In genomic region chr7:16874756-16875309, GRCm38 (mm10) we compare ENCODE assay signal across 8 mouse cellular contexts. TPM values are rescaled to one million over a fixed set of nuclear protein-coding genes. Genes with fewer than 3 reads are reported as not detected.
DNase-seq lines count a peak whose midpoint lies in the region; ATAC-seq lines count a peak whose summit lies in the region.

No protein-coding gene starts in this region.

- peak overlapping the region; percentile 37 for H3K27ac ChIP-seq in brown adipose tissue, adult 24 weeks (replicated peaks; ENCODE audit: low read depth, low read length)
- H3K27ac ChIP-seq in heart, embryonic 13.5 days (replicated peaks) = peak overlapping the region; percentile 92
- H3K27ac ChIP-seq in liver, embryonic 12.5 days = peak overlapping the region; percentile 58
- peak overlapping the region; percentile 93 for H3K27ac ChIP-seq in stomach, embryonic 15.5 days

- peak overlapping the region; percentile 87 for H3K4me2 ChIP-seq in heart, embryonic 13.5 days
- H3K4me2 ChIP-seq in liver, embryonic 12.5 days = peak overlapping the region; percentile 98
- H3K4me2 ChIP-seq in stomach, embryonic 15.5 days = peak overlapping the region; percentile 88

- peak; percentile 92 for ATAC-seq in heart, embryonic 13.5 days (ENCODE audit: extremely low read depth, insufficient number of reproducible peaks, low FRiP score, low TSS enrichment)
- peak; percentile 95 for ATAC-seq in liver, embryonic 12.5 days
- peak; percentile 96 for ATAC-seq in stomach, embryonic 15.5 days (ENCODE audit: insufficient read depth, low FRiP score, low read depth)

- 1% methylated on average over 33 of the region's 33 CpGs for WGBS in heart, embryonic 13.5 days
- WGBS in liver, embryonic 12.5 days (ENCODE audit: insufficient replicate concordance) = 2% methylated on average over 33 of the region's 33 CpGs
- under 1% methylated on average over 33 of the region's 33 CpGs for WGBS in stomach, embryonic 15.5 days

- H3K4me3 ChIP-seq in brown adipose tissue, adult 24 weeks (ENCODE audit: insufficient read depth, low read depth, low read length) = peak overlapping the region; percentile 31; the same call in 1 of the 2 replicates
- H3K4me3 ChIP-seq in heart, embryonic 13.5 days = peak overlapping the region; percentile 88
- peak overlapping the region; percentile 65 for H3K4me3 ChIP-seq in liver, embryonic 12.5 days
- peak overlapping the region; percentile 78 for H3K4me3 ChIP-seq in stomach, embryonic 15.5 days (replicated peaks)

- no peaks in the 10 kb centered on the region for H3K27me3 ChIP-seq in heart, embryonic 13.5 days (replicated peaks)
- H3K27me3 ChIP-seq in liver, embryonic 12.5 days (replicated peaks) = peaks cover 22% of the 10 kb centered on the region
- no peaks in the 10 kb centered on the region for H3K27me3 ChIP-seq in stomach, embryonic 15.5 days (replicated peaks)

- peak; percentile 98 for DNase-seq in CD4-positive, CD25-positive, alpha-beta regulatory T cell, adult 2 months (ENCODE audit: low read depth, low spot score)
- DNase-seq in fat pad, adult 2 months (ENCODE audit: extremely low read depth, low read depth, low spot score) = peak; percentile 87
- peak; percentile 100 for DNase-seq in kidney, postnatal 10 days
- DNase-seq in natural killer cell, adult 2 months (ENCODE audit: low spot score in 2 of 2) = peak; percentile 99

- peak overlapping the region; percentile 67 for H3K9ac ChIP-seq in heart, embryonic 13.5 days
- H3K9ac ChIP-seq in liver, embryonic 12.5 days = peak overlapping the region; percentile 65
- no peak overlapping the region for H3K9ac ChIP-seq in stomach, embryonic 15.5 days

- peaks cover 45% of the 10 kb centered on the region for H3K36me3 ChIP-seq in heart, embryonic 13.5 days
- H3K36me3 ChIP-seq in liver, embryonic 12.5 days = 0 out of 2 replicates have a peak, but pooled peaks cover 3% of the 10 kb centered on the region
- H3K36me3 ChIP-seq in stomach, embryonic 15.5 days = 0 out of 2 replicates have a peak, but pooled peaks cover 5% of the 10 kb centered on the region

- no peaks in the 10 kb centered on the region; the same call in 1 of the 2 replicates for H3K4me1 ChIP-seq in brown adipose tissue, adult 24 weeks (ENCODE audit: control insufficient read depth, insufficient read depth, insufficient read length, low read length)
- peaks cover 42% of the 10 kb centered on the region for H3K4me1 ChIP-seq in heart, embryonic 13.5 days
- peaks cover 31% of the 10 kb centered on the region for H3K4me1 ChIP-seq in liver, embryonic 12.5 days
- H3K4me1 ChIP-seq in stomach, embryonic 15.5 days = peaks cover 17% of the 10 kb centered on the region; the same call in 1 of the 2 replicates

- no peaks in the 10 kb centered on the region for H3K9me3 ChIP-seq in heart, embryonic 13.5 days
- H3K9me3 ChIP-seq in liver, embryonic 12.5 days (replicated peaks) = no peaks in the 10 kb centered on the region
- H3K9me3 ChIP-seq in stomach, embryonic 15.5 days = no peaks in the 10 kb centered on the region

RNA-seq across cellular contexts. Expression of gene Dact3, which starts 0.3 kb away (rescaled TPM):
- 0.79 and 2.1 TPM in 2 replicates for polyA plus RNA-seq in brown adipose tissue, adult 24 weeks (2012; ENCODE audit: insufficient read depth, insufficient read length, missing spikeins)
- 4.6 and 4.7 TPM in 2 replicates for polyA plus RNA-seq in heart, embryonic 13.5 days (2015; fragmentation: Nextera tagmentation; extraction: Ambion mirVana)
- polyA plus RNA-seq in liver, embryonic 12.5 days (2016; fragmentation: Nextera tagmentation; extraction: Ambion mirVana) = 1.5 TPM in 2 replicates
- 3.9 and 4.6 TPM in 2 replicates for polyA plus RNA-seq in stomach, embryonic 15.5 days (2015; fragmentation: Nextera tagmentation; extraction: Ambion mirVana)

RNA-seq across cellular contexts. Expression of gene Gng8, which starts 16.8 kb away (rescaled TPM):
- polyA plus RNA-seq in brown adipose tissue, adult 24 weeks (2012; ENCODE audit: insufficient read depth, insufficient read length, missing spikeins) = not detected in 2 replicates
- 4.5 and 4.9 TPM in 2 replicates for polyA plus RNA-seq in heart, embryonic 13.5 days (2015; fragmentation: Nextera tagmentation; extraction: Ambion mirVana)
- 0.80 and 1.7 TPM in 2 replicates for polyA plus RNA-seq in liver, embryonic 12.5 days (2016; fragmentation: Nextera tagmentation; extraction: Ambion mirVana)
- 8.9 and 9.8 TPM in 2 replicates for polyA plus RNA-seq in stomach, embryonic 15.5 days (2015; fragmentation: Nextera tagmentation; extraction: Ambion mirVana)

RNA-seq across cellular contexts. Expression of gene Ptgir, which starts 31.5 kb away (rescaled TPM):
- 1.9 and 2.8 TPM in 2 replicates for polyA plus RNA-seq in brown adipose tissue, adult 24 weeks (2012; ENCODE audit: insufficient read depth, insufficient read length, missing spikeins)
- polyA plus RNA-seq in heart, embryonic 13.5 days (2015; fragmentation: Nextera tagmentation; extraction: Ambion mirVana) = 0.32 and 0.59 TPM in 2 replicates
- polyA plus RNA-seq in liver, embryonic 12.5 days (2016; fragmentation: Nextera tagmentation; extraction: Ambion mirVana) = 0.86 and 1.5 TPM in 2 replicates
- 2.4 and 2.5 TPM in 2 replicates for polyA plus RNA-seq in stomach, embryonic 15.5 days (2015; fragmentation: Nextera tagmentation; extraction: Ambion mirVana)

RNA-seq across cellular contexts. Expression of gene Prkd2, which starts 32.1 kb away (rescaled TPM):
- polyA plus RNA-seq in brown adipose tissue, adult 24 weeks (2012; ENCODE audit: insufficient read depth, insufficient read length, missing spikeins) = 8.5 and 11.3 TPM in 2 replicates
- polyA plus RNA-seq in heart, embryonic 13.5 days (2015; fragmentation: Nextera tagmentation; extraction: Ambion mirVana) = 9.6 and 11.1 TPM in 2 replicates
- polyA plus RNA-seq in liver, embryonic 12.5 days (2016; fragmentation: Nextera tagmentation; extraction: Ambion mirVana) = 4.4 and 4.7 TPM in 2 replicates
- 11.6 and 12.2 TPM in 2 replicates for polyA plus RNA-seq in stomach, embryonic 15.5 days (2015; fragmentation: Nextera tagmentation; extraction: Ambion mirVana)

RNA-seq across cellular contexts. Expression of gene Calm3, which starts 49.1 kb away (rescaled TPM):
- 210 and 222 TPM in 2 replicates for polyA plus RNA-seq in brown adipose tissue, adult 24 weeks (2012; ENCODE audit: insufficient read depth, insufficient read length, missing spikeins)
- polyA plus RNA-seq in heart, embryonic 13.5 days (2015; fragmentation: Nextera tagmentation; extraction: Ambion mirVana) = 85.5 and 101 TPM in 2 replicates
- polyA plus RNA-seq in liver, embryonic 12.5 days (2016; fragmentation: Nextera tagmentation; extraction: Ambion mirVana) = 91.2 and 94.4 TPM in 2 replicates
- 101 and 113 TPM in 2 replicates for polyA plus RNA-seq in stomach, embryonic 15.5 days (2015; fragmentation: Nextera tagmentation; extraction: Ambion mirVana)

Comparison
In these comparisons a context has a peak if more than half of its experiments do, and no peak if none do; other contexts are left out.
1. Peak in every context shown above with its lines: DNase-seq, ATAC-seq, H3K4me3 ChIP-seq and H3K27ac ChIP-seq.
2. H3K27ac ChIP-seq: peak in every context shown above with its lines; median percentile 93 in stomach, embryonic 15.5 days; 92 in heart, embryonic 13.5 days; 58 in liver, embryonic 12.5 days; 37 in brown adipose tissue, adult 24 weeks.
3. H3K4me3 ChIP-seq: peak in every context shown above with its lines; median percentile 88 in heart, embryonic 13.5 days; 78 in stomach, embryonic 15.5 days; 65 in liver, embryonic 12.5 days; 31 in brown adipose tissue, adult 24 weeks.